Mouse (Mus musculus) adrenal gland, adult 2 months (tissue): ENCODE measurements around the gene Foxl1. TPM values are rescaled to one million over a fixed set of nuclear protein-coding genes. Genes with fewer than 3 reads are reported as not detected.

Experiments
- DNase-seq: peaks from one replicate; pipeline ENCODE4 v3.0.0; 2021
- polyA plus RNA-seq: library from polyadenylated mRNA; depleted of rRNA; stranded (reverse); fragments of >200 nt; gene quantifications from 2 replicates; pipeline ENCODE4 v1.2.3, GENCODE M21; 2012
- total RNA-seq, 2 experiments: library from RNA; stranded (reverse); gene quantifications; 2 replicates each; pipeline ENCODE4 v1.2.3; 2021

Gene Foxl1
- total and polyA plus RNA-seq, 3 experiments: 0.09 to 0.62 (median 0.38) TPM

DNA sequence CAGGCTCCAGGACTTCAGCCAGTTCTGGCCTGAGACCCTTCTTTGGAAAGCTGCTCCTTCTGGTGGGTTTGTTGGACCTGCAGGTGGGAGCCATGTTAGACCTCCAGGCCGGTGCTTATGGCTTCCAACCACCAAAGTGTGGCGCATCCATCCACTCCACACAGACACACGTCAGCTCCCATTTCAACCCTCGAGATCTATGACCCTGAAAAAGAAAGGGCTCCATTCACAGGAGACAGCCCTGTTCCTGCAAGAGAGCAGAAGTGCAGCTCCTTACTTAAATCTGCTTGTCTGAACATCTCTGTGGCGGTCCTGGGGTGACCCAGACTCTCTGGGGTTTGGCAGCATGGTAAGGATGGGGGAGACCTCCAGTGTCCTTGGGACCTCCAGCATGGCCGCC, 34.2 kb upstream of the Foxl1 start:
- DNase-seq: no peak

DNA sequence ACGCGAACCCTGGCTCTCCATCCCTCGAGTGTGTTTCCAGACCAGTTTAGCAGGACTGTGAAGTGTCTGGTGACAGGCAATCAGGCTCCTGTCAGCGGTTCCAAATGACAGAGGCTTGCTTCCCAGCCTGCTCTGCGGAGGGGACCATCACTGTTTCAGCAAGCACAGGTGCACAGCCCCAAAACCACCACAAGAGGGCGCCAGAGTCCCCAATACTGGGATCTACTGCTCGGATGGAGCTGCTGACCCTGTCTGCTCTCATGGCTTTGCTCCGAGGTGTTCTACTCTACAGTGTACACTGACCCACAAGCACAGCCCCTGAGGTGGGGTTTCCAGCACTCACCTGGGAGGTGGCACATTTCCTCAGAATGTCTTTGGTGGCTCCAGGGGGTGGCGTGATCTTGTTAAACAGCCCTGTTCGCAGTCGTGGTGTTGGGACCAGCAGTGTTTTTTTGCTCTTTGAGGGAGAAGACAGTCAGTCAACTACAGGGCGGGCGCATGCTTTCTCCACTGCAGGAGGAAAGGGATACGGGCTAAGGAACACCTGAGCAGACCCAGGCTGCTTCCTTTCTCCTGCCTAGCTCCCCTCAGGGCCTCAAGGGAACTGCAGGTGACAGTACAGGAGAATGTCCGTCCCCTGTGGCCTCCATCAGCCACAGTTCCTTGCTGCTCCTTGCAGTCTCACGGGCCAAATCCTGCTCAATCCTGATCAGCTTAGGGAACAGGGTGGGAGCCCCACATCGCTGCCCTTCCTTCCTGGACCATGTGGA, 23.5 kb upstream of the Foxl1 start:
- DNase-seq: peak; percentile 66

DNA sequence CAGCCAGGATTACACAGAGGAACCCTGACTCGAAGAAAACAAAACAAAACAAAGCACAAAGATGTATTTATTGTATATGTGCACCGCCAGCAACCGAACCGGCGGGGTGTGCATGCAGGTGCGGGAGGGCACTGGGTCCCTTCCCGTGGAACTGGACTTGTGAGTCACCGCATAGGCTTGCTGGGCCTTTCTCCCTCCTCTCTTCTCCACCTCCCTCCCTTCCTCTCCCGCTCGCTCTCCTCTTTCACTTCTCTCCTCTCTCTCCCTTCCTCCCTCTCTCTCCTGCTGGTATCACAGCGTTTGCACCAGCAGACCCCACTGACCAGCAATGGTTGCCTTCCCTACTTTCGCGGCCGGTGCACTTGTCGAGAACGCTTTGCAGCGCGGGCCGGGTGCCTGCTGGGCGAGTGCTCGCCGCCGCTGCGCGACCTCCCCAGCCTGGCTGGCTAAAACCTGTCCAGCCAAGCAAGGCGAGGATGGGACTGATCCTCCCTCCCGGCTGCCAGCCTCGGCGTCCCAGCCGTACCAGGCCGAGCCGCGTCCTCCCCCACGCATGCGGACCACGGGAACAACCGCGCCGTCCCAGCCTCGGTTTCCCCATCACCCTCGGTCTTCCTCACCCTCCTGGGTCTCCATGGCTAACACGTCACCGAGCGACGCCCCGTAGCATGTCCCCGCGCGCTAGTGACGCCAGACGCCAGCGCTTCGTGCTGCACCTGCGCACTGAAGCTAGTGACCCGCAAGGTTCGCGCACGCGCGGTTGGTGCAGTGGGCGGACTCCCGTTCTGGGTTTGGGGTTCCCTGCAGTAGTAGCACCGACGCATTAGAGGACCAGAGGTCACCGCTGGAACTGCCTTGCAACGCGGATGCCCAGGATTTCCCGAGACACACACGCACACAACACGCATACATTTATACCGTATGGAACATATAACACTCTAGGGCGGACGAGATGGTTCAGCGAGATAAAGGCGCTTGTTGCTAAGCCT, 19.8 kb upstream of the Foxl1 start, which contains the start of gene Mthfsd:
TSS of gene Mthfsd (minus strand) at position 725 of the 989 bp plus-strand sequence.
- peak; percentile 99 for DNase-seq

DNA sequence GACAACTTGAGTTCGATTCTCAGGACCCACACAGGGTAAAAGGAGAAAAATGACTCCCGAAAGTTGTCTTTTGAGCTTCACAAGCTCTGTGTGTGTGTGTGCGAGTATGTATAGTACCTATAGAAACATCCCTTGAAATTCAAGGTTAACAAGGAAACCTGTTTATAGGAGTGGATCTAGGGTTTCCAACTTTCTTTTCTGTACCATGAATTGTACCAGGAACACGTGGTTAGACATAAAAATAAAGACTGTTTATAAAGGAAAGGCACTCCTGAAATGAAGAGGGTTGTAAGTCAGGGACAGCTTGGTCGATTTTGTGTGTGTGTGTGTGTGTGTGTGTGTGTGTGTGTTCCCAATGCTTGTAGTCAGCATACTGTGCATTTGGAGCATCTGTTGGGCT, 19.1 kb upstream of the Foxl1 start:
- DNase-seq: no peak

DNA sequence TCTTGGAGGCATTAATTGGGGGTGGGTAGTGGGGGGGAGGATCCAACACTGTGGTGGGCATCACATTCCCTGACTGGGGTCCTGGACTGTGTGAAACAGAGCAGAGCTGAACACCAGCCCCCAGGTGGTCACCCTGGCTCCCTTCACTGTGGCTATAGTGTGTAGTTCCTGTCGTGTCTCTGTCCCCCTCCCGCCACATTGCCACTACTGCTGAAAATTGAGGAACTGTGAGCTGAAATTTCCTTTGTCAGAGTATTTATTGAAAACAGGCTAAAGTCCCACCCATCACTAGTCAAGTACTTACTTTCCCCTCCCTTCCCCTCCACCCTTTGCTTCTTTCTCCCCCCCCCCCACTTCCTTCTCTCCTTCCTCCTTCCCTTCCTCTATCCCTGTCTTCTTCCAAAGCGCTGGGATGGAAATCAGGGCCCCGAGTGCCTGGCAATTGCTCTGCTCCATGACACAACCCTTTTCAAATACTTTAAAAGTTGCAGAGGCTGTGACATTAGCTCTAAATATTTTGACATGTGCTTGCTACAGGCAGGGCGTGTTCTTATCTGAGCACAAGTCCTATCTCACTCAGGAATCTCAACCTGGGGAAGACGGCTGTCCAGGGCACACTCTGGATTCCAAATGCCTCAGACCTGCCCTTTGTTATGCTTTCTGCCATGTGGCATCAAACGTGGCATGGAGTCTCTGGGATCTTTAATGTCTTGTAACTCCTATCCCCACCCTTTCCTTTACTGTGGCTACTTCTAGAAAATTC, 16.4 kb upstream of the Foxl1 start:
- no peak for DNase-seq

DNA sequence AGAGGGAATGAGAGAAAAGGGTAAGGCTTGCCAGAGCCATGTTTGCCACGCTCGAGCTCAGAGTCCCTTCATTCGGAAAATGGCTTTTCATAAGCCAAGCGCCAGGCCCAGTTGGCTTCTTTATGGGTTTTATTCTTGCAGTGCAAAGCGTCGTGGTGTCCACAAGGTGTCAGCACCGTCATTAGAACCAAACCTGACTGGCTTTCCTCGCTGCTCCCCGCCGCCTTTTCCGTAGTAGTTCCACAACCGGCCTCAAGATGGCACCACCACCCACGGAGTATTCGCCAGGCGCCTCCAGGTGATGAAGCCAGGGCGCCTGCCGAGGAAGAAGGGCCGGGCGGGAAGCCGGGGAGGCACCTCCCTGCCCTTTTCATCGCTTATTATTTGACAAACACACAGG, 14.5 kb upstream of the Foxl1 start:
- peak; percentile 95 for DNase-seq

DNA sequence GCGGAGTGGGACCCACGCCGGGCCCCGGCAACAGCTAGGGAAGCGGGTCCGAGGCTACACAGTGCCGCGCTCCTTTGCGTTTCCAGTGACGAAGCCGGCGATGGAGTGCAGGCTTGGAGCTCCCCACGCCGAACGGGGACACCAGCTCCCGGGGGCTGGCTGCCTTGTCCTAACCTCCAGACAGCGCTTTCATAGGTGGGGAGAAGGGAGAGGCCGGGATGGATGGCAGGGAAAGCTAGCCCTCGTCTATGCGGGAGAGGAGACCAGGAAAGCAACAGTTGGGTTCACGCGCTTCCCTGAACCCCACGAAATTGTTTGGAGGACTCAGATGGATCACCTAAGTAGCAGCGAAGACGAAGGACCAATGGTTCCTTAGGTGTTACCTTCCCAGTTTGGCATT, 12.6 kb upstream of the Foxl1 start:
- DNase-seq: no peak

DNA sequence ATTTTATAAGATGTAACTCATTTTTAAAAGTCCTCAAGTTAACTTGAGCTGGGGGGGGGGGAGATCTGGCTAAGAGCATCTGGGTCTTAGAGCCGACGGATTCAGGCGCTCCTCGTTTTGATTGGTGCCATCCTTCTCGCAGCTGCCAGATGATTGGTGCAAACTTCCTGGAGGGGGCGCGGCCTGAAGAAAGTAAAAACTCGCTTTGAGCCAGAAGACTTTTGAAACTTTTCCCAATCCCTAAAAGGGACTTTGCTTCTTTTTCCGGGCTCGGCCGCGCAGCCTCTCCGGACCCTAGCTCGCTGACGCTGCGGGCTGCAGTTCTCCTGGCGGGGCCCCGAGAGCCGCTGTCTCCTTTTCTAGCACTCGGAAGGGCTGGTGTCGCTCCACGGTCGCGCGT, 11.8 kb upstream of the Foxl1 start, which contains the start of gene Foxc2:
TSS of gene Foxc2 (plus strand) at position 224 of the 400 bp plus-strand sequence.
- peak; percentile 91 for DNase-seq

DNA sequence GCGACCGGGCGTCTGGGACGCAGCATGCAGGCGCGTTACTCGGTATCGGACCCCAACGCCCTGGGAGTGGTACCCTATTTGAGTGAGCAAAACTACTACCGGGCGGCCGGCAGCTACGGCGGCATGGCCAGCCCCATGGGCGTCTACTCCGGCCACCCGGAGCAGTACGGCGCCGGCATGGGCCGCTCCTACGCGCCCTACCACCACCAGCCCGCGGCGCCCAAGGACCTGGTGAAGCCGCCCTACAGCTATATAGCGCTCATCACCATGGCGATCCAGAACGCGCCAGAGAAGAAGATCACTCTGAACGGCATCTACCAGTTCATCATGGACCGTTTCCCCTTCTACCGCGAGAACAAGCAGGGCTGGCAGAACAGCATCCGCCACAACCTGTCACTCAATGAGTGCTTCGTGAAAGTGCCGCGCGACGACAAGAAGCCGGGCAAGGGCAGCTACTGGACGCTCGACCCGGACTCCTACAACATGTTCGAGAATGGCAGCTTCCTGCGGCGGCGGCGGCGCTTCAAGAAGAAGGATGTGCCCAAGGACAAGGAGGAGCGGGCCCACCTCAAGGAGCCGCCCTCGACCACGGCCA, 11.1 kb upstream of the Foxl1 start:
- peak; percentile 42 for DNase-seq

DNA sequence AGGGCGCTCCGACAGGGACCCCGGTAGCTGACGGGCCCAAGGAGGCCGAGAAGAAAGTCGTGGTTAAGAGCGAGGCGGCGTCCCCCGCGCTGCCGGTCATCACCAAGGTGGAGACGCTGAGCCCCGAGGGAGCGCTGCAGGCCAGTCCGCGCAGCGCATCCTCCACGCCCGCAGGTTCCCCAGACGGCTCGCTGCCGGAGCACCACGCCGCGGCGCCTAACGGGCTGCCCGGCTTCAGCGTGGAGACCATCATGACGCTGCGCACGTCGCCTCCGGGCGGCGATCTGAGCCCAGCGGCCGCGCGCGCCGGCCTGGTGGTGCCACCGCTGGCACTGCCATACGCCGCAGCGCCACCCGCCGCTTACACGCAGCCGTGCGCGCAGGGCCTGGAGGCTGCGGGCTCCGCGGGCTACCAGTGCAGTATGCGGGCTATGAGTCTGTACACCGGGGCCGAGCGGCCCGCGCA, 10.5 kb upstream of the Foxl1 start:
- DNase-seq: peak; percentile 38

DNA sequence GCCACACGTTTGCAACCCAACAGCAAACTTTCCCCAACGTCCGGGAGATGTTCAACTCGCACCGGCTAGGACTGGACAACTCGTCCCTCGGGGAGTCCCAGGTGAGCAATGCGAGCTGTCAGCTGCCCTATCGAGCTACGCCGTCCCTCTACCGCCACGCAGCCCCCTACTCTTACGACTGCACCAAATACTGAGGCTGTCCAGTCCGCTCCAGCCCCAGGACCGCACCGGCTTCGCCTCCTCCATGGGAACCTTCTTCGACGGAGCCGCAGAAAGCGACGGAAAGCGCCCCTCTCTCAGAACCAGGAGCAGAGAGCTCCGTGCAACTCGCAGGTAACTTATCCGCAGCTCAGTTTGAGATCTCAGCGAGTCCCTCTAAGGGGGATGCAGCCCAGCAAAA, 9.8 kb upstream of the Foxl1 start:
- DNase-seq: no peak

DNA sequence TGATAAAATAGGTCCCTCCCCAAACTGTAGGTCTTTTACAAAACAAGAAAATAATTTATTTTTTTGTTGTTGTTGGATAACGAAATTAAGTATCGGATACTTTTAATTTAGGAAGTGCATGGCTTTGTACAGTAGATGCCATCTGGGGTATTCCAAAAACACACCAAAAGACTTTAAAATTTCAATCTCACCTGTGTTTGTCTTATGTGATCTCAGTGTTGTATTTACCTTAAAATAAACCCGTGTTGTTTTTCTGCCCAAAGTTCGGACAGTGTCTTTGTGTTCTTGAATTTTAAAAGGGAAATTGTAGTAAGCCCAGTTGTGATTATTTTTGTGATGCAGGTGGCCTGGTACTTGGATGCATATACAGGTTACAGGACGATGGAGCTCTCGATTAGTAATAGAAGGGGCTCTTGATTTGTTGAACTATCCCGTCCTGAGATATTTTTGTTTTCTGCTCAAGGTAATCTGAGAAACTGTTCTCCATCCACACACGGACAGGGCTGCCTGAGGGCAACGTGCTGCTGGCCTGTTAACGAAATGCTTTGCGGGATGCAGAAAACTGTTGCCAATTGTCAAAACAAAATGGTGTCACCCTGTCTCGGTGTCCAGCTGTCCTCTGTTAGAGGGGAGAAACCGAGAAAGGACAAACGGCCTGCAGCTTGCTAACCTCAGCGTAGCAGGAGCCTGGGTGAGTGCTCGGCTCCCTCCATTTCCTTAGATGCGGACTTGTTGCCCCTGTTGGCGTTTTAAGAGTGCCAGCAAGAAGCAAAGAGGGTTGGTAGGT, 8.9 kb upstream of the Foxl1 start:
- no peak for DNase-seq

DNA sequence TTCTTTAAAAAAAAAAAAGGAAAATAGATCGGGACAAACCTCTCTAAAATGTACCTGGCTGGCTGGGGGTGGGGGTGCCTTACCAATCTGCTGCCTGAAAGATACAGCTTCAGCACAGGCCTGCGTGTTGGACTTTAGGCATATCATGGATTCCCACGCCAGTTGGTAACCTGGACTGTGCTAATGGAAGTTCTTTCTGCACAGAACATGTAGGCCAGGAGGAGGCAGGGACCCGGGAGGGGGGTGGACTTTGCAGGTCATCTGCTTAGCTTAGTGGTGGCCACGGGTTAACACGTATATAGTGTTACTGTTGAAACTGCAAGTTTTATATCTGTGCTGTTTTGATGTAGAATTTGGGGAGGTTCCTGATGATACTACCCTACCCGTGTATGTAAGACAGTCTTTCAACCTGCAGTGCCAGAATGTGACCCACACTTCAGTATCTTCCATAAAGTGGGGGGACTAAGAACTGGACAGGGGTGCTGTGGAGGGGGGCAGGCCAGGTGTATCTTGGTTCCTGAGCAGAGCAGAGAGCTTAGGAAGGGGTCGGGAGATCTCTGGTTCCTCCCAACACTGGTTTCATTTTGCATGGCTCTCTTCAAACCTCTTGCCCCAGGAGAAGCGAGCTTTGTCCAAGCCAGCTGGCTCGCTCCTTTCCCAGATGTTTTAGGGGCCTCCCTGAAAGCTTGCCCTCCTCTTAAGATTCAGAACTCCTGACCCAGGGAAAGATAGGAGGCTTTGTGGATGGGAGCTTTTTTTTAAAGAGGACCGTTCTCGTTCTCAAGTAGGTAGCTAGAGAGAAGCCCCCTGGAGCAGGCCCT, 7.9 kb upstream of the Foxl1 start:
- DNase-seq: no peak

DNA sequence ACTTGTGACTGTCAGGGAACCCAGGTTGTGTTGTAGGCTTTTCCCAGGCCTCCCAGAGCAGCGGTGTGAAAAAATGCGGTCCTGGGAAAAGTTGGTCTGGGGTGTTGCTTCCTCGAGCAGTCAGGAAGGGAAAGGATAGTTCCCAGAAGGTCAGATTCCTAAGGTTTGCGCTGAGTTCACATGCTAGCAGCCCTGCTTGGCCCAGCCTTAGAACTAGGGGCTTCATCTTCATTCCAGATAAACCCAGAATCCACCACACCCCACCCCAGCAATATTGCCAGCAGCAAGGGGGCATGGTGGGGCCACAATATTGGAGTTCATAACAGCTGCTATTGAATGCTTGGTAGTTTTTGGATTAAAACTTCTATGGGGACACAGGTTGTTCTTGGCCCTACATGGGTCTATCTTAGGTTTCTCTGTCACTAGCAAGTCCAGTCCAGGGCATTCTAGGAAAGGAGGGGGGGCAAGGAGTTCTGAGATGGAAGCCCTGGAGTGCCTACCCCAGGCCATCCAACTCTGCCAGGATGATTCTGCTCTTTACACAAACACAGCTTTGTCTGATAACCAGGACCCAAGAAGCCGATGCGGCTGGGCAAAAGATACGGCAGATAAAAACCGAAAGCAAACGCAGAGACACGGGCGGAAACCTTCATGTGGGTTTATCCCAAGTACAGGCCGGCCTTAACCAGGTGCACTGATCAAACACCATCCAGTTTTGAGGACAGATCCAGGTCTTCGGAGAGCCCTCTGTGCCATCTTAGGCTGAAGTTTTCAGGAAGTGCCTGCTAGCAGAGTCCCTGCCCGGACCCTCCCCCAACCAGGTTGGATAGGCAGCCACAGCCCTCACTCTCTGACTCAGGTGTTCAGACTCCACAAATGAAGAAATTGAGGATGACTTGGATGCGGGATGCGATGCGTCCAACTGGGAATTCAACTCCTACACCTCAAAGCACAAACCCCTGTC, 7.0 kb upstream of the Foxl1 start:
- DNase-seq: no peak

DNA sequence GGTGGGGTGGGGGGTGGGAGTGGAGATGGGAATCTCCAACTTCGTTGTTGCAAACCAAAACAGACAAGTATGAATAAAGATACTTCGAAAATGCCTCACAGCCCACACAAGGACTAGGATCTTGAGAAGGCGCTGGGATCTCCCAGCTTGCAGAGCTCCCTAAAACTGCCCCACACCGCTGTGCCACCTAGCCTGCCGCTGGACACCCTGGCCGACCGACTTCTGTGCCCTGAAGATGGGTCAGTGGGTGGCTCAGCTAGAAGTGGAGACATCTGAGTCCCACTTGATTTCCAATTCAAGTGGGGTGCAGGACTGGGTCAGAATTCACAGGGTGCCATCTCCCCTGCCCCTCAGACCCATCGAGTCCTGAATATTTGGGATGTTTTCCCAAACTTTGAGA, 6.0 kb upstream of the Foxl1 start:
- no peak for DNase-seq

DNA sequence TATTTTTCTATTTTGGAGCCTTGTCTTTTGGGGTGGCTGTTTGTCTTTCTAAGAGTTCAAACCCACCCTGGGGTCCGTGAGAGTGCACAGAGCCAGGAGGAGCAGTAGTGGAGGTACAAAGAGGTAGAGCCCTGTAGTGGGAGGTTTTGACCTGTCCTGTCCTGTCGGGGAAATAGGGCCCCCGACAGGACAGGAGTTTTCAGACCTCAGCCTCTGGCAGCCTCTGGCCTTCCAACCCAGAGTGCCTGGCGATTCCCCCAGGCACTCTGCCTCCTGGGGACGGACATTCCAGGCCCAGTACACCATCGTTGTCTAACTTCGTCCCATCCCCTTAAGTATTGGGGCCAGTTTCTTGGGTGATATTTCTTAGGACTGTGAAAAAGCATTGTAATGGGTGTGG, 5.4 kb upstream of the Foxl1 start:
- DNase-seq: no peak

DNA sequence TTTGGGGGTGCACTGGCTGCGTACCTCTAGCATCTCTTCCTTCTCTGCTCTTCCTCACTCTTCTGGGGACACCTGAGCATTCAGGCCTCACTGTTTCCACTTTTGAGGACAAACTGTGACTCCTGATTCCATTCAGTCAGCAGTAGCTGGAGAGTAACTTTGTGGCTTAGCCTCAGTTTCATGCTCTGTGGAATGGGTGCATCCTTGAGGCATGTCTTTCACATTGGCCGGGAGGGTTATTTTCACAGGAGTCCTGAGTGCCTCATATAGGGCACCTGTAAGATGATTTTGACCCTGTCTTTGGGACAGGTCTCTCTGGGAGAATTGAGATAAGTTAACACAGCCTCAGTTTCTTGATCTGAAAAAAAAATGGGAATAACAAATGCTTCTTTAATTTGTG, 4.6 kb upstream of the Foxl1 start:
- DNase-seq: no peak

DNA sequence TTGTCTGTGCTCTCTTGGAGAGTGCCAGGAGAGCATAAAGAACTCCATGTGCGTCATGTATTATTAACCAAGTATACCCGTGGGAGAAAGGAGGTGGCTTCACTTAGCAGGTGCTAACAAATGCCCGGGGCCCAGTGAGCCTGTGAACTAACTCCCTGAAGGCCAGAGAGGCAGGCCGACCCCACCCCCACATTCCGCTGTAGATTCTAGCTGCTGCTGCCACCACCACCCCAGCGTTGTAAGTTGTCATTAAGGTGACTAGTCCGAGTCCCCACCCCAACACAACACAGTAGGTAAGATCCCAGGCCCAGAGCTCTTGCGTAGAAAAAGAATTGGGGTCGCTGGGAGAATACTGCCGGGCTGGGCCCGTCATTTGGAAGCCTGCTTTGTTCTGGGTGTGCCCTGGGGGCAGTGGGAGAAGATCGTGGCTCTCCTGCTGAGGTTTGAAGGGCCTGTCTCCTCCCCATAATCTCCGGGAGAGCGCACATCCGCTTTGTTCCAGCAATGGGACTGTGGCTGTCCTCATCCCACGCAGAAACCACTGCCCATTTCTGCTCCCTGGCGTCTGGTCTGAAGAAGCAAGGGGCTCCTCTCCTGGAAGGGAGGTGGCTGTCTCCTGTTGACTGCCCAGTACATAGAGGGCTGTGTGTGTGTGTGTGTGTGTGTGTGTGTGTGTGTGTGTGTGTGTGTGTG, 3.0 kb upstream of the Foxl1 start:
- no peak for DNase-seq
